Mouse (Mus musculus): Measurements from ENCODE around the gene Mars.

GRCm38 (mm10) chr10:127310523-127311475, 787 bp downstream of the Mars start:
- TF ChIP-seq CTCF (IDR thresholded peaks at IDR 0.05; ENCODE audit: low read depth, low read length) (no peak), POLR2A (IDR thresholded peaks at IDR 0.05; ENCODE audit: extremely low read depth, insufficient read depth, low read length) (no peak)
